Mouse (Mus musculus) midbrain, embryonic 14.5 days (tissue): ENCODE data around the gene Vmn1r112. TPM values are rescaled to one million over a fixed set of nuclear protein-coding genes. Genes with fewer than 3 reads are reported as not detected.
"Not testable (repeated sequence)": the region's sequence is repeated elsewhere in the genome, so short reads cannot be mapped to it uniquely, and the experiment has no call there.

Experiments
- ATAC-seq: fragments of 200-750 bp; cut with Nextera tagmentation; 2 replicates; pipeline ENCODE4 v1.8.0; 2017; ENCODE audit warnings: moderate number of reproducible peaks, moderate library complexity; ENCODE audit not compliant: low FRiP score, low TSS enrichment
- DNase-seq: peaks from one replicate; pipeline ENCODE4 v3.0.0-alpha.2; 2015
- H3K27ac ChIP-seq: fragments of 300-500 bp; sonication (generic); replicated peaks from 2 replicates; pipeline ENCODE4 v1.5.1; 2014; ENCODE audit warnings: mild to moderate bottlenecking, low read depth, low read length, moderate library complexity
- H3K27me3 ChIP-seq: fragments of 300-500 bp; sonication (generic); 2 replicates; pipeline ENCODE4 v1.6.1; 2014; ENCODE audit warnings: low read length, control low read depth, mixed read lengths; ENCODE audit not compliant: control insufficient read depth, insufficient read depth
- H3K36me3 ChIP-seq: fragments of 300-500 bp; sonication (generic); 2 replicates; pipeline ENCODE4 v1.6.1; 2014; ENCODE audit warnings: low read length, control low read depth; ENCODE audit not compliant: control insufficient read depth, insufficient read depth
- H3K4me1 ChIP-seq: fragments of 300-500 bp; sonication (generic); 2 replicates; pipeline ENCODE4 v1.6.1; 2014; ENCODE audit warnings: mild to moderate bottlenecking, antibody characterized with exemption, low read length, control low read depth; ENCODE audit not compliant: control insufficient read depth, insufficient read depth
- H3K4me2 ChIP-seq: fragments of 300-500 bp; sonication (generic); 2 replicates; pipeline ENCODE4 v1.6.1; 2014; ENCODE audit warnings: mild to moderate bottlenecking, low read length, moderate library complexity
- H3K4me3 ChIP-seq: fragments of 300-500 bp; sonication (generic); replicated peaks from 2 replicates; pipeline ENCODE4 v1.5.1; 2014; ENCODE audit warnings: low read depth, low read length
- H3K9ac ChIP-seq: fragments of 300-500 bp; sonication (generic); replicated peaks from 2 replicates; pipeline ENCODE4 v1.6.1; 2014; ENCODE audit warnings: mild to moderate bottlenecking, low read length, moderate library complexity
- H3K9me3 ChIP-seq: fragments of 300-500 bp; sonication (generic); 2 replicates; pipeline ENCODE4 v1.6.1; 2016; ENCODE audit warnings: low read length, control low read depth, mixed read lengths; ENCODE audit not compliant: control insufficient read depth
- WGBS: fragments of 180-500 bp; shearing (Covaris S2); extraction: QIAGEN DNeasy Blood & Tissue Kit; methylation state at CpG from one replicate; pipeline ENCODE4 v1.1.7; 2014; 5-methylcytosine and 5-hydroxymethylcytosine counted together
- polyA plus RNA-seq: library from polyadenylated mRNA; unstranded; fragments of >200 nt; fragmentation: Nextera tagmentation; extraction: Ambion mirVana; gene quantifications from 2 replicates; pipeline ENCODE4 v1.2.1, GENCODE M21; 2014

Gene Vmn1r112
- polyA plus RNA-seq, result not detected in 2 replicates

GRCm38 (mm10) chr7:20770885-20771284, at the start of gene Vmn1r112:
Gene Vmn1r112 (plus strand): TSS chr7:20771185.
- ATAC-seq, H3K27me3 ChIP-seq, H3K9me3 ChIP-seq, H3K4me1 ChIP-seq, H3K36me3 ChIP-seq, H3K4me2 ChIP-seq, H3K9ac ChIP-seq, H3K4me3 ChIP-seq, DNase-seq, H3K27ac ChIP-seq: not testable (repeated sequence)
- WGBS, result no CpG with 5 or more reads among the region's 3 CpGs

DNA sequence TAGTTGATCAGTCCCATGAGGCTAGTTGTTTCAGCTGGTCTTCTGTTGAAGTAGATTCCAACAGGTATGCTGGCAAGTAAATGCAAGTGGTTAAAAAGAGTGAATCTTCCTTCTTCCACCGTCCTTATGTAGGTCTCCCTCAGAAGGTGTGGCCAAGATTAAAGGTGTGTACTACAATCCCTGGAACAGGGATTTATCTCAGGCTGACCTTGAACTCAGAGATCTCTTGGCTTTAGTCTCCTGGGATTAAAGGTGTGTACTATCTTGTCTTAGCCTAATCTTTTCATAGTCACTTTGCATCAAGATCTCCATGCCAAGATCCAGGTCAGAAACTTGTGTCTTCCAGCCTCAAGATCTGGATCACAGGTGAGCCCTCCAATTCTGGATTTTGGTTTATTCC, 40.5 kb upstream of the Vmn1r112 start, which contains the start of gene Gm10668:
Gene Gm10668, minus strand, starts transcription at position 101 of the 400 bp plus-strand sequence.
- H3K27ac ChIP-seq, DNase-seq, H3K9ac ChIP-seq, ATAC-seq, H3K4me1 ChIP-seq, H3K9me3 ChIP-seq, H3K27me3 ChIP-seq, H3K4me3 ChIP-seq, H3K36me3 ChIP-seq, H3K4me2 ChIP-seq: not testable (repeated sequence)
- no CpG with 5 or more reads among the region's 1 CpGs for WGBS

DNA sequence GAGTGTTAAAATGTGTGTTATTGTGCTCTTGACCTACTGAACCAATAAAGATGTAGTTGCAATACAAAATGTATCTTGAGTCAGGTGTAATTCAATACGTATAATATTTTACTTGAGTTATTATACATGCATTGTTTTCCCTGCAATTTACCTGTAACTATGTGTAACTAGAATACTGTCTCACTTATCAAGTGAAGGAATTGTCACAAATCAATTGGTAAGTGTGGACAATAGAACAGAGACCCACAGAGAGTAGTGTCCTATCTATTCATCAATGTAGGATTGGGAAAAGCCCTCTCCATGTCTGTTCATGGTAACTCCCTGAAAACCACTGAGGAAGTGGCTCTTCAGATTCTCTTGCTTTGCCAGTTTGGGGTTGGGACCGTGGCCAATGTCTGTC, 16.0 kb downstream of the Vmn1r112 start, which contains the start of gene Vmn1r113:
Gene Vmn1r113, plus strand, starts transcription at position 301 of the 400 bp plus-strand sequence.
- H3K9me3 ChIP-seq, DNase-seq: not testable (repeated sequence)
- WGBS, result 57% methylated on average over 2 of the region's 2 CpGs

GRCm38 (mm10) chr7:20812086-20812485, 41.1 kb downstream of the Vmn1r112 start, which contains the start of gene Vmn1r114:
Gene Vmn1r114 (minus strand): TSS chr7:20812186.
- WGBS, result no CpG with 5 or more reads among the region's 5 CpGs
- not testable (repeated sequence) for H3K9ac ChIP-seq, ATAC-seq

More for the DNA sequence above, 16.0 kb downstream of the Vmn1r112 start, which contains the start of gene Vmn1r113:
- not testable (repeated sequence) for H3K4me2 ChIP-seq, ATAC-seq, H3K9ac ChIP-seq, H3K4me3 ChIP-seq, H3K4me1 ChIP-seq, H3K36me3 ChIP-seq, H3K27ac ChIP-seq, H3K27me3 ChIP-seq

More at GRCm38 (mm10) chr7:20812086-20812485, 41.1 kb downstream of the Vmn1r112 start, which contains the start of gene Vmn1r114:
- H3K4me1 ChIP-seq, DNase-seq, H3K36me3 ChIP-seq, H3K4me3 ChIP-seq, H3K4me2 ChIP-seq, H3K27ac ChIP-seq, H3K9me3 ChIP-seq, H3K27me3 ChIP-seq: not testable (repeated sequence)

Other genes with a start within 250 kb of the Vmn1r112 start
- gene Vmn1r104, start 237.3 kb upstream of the Vmn1r112 start, polyA plus RNA-seq, result not detected in 2 replicates
- gene Gm5726, start 225.4 kb upstream of the Vmn1r112 start, polyA plus RNA-seq, result not detected in 2 replicates
- not detected in 2 replicates for gene Gm4141, start 194.9 kb upstream of the Vmn1r112 start, polyA plus RNA-seq
- not detected in 2 replicates for gene Gm4513, start 172.2 kb upstream of the Vmn1r112 start, polyA plus RNA-seq
- not detected in 2 replicates for gene Vmn1r107, start 102.3 kb upstream of the Vmn1r112 start, polyA plus RNA-seq
- gene Vmn1r111, start 68.0 kb upstream of the Vmn1r112 start, polyA plus RNA-seq, result not detected in 2 replicates
- not detected in 2 replicates for gene Gm10668, start 40.6 kb upstream of the Vmn1r112 start, polyA plus RNA-seq
- not detected in 2 replicates for gene Vmn1r113, start 16.1 kb downstream of the Vmn1r112 start, polyA plus RNA-seq
- not detected in 2 replicates for gene Vmn1r114, start 41.0 kb downstream of the Vmn1r112 start, polyA plus RNA-seq
- not detected in 2 replicates for gene Vmn1r115, start 73.8 kb downstream of the Vmn1r112 start, polyA plus RNA-seq
- not detected in 2 replicates for gene Vmn1r116, start 101.1 kb downstream of the Vmn1r112 start, polyA plus RNA-seq
- not detected in 2 replicates for gene Vmn1r117, start 112.9 kb downstream of the Vmn1r112 start, polyA plus RNA-seq
- gene Vmn1r118, start 141.2 kb downstream of the Vmn1r112 start, polyA plus RNA-seq, result not detected in 2 replicates
- not detected in 2 replicates for gene Vmn1r119, start 241.3 kb downstream of the Vmn1r112 start, polyA plus RNA-seq